Mouse (Mus musculus) heart, embryonic 12.5 days (tissue): Measurements from ENCODE around the gene Shisal2b. TPM values are rescaled to one million over a fixed set of nuclear protein-coding genes. Genes with fewer than 3 reads are reported as not detected.
"Not testable (repeated sequence)": the region's sequence is repeated elsewhere in the genome, so short reads cannot be mapped to it uniquely, and the experiment has no call there.

ENCODE experiments used
- ATAC-seq: fragments of 200-750 bp; cut with Nextera tagmentation; 2 replicates; pipeline ENCODE4 v1.8.0; 2017; ENCODE audit warnings: moderate TSS enrichment, moderate library complexity; ENCODE audit not compliant: insufficient number of reproducible peaks, low FRiP score
- H3K27ac ChIP-seq: fragments of 300-500 bp; sonication (generic); 2 replicates; pipeline ENCODE4 v1.5.1; 2016; ENCODE audit warnings: mild to moderate bottlenecking, moderate library complexity; ENCODE audit not compliant: poor library complexity, severe bottlenecking
- H3K27me3 ChIP-seq: fragments of 300-500 bp; sonication (generic); replicated peaks from 2 replicates; pipeline ENCODE4 v1.6.1; 2016; ENCODE audit warnings: mild to moderate bottlenecking, moderate library complexity
- H3K36me3 ChIP-seq: fragments of 300-500 bp; sonication (generic); 2 replicates; pipeline ENCODE4 v1.6.1; 2016; ENCODE audit warnings: mild to moderate bottlenecking, moderate library complexity
- H3K4me1 ChIP-seq: fragments of 300-500 bp; sonication (generic); replicated peaks from 2 replicates; pipeline ENCODE4 v1.6.1; 2016; ENCODE audit warnings: mild to moderate bottlenecking
- H3K4me2 ChIP-seq: fragments of 300-500 bp; sonication (generic); 2 replicates; pipeline ENCODE4 v1.6.1; 2016; ENCODE audit warnings: mild to moderate bottlenecking, moderate library complexity
- H3K4me3 ChIP-seq: fragments of 300-500 bp; sonication (generic); 2 replicates; pipeline ENCODE4 v1.5.1; 2016; ENCODE audit warnings: mild to moderate bottlenecking
- H3K9ac ChIP-seq: fragments of 300-500 bp; sonication (generic); 2 replicates; pipeline ENCODE4 v1.6.1; 2016; ENCODE audit warnings: mild to moderate bottlenecking, moderate library complexity
- H3K9me3 ChIP-seq: fragments of 300-500 bp; sonication (generic); replicated peaks from 2 replicates; pipeline ENCODE4 v1.6.1; 2016; ENCODE audit warnings: mild to moderate bottlenecking, moderate library complexity
- WGBS: fragments of 180-500 bp; shearing (Covaris S2); methylation state at CpG from one replicate; pipeline ENCODE4 v1.1.7; 2016; 5-methylcytosine and 5-hydroxymethylcytosine counted together
- polyA plus RNA-seq: library from polyadenylated mRNA; unstranded; fragments of >200 nt; fragmentation: Nextera tagmentation; extraction: Ambion mirVana; gene quantifications from 2 replicates; pipeline ENCODE4 v1.2.1, GENCODE M21; 2016

Shisal2b gene
- polyA plus RNA-seq, result 0.13 TPM in 1 of 2 replicates, not detected in the other

DNA sequence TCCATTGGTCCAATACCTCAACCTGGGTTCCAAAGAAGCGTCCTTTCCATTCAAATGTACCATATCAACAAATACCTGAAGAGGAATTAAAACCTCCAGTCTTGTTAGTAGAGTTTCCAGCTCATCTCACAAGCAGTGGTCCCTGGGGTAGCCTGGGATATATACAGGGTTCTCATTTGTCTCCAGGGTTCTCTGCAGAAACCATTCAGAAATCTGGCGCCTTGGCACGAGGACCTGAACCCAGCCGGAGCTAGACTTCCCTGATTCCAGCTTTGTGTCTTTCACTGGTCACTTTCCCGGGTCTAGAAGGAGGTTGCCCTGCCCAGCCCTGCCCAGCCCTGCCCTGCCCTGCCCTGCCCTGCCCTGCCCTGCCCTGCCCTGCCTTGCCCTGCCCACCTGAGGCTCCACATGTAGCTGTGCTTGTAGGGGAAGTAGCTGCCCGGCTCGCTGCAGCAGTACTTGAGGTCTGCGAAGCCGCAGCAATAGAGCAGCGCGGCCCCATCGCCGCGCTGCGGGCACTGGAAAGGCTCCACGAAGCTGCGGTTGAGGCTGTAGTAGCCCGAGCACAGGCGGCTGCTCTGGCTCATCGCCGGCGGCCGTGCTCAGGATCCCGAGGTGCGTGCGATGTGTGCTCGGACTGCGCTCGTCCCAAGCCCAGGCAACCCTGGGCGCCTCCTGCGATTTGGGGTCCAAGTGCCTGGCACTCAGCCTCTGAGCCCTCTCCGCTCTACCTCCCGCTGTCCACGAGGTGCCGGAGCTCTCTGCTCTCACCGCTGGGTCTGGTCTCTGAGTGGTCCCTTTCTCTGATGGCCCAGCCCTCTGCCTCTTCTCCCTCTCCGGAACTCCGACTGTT is at the start of gene Shisal2b:
Shisal2b (minus strand) TSS at position 767 of the 853 bp plus-strand sequence.
- Histone ChIP-seq H3K4me3 (peak within 1 kb of the TSS; percentile 51), H3K4me1 (no peaks in the 10 kb centered on the region; the same call in 1 of the 2 replicates), H3K36me3 (no peaks in the 10 kb centered on the region), H3K9me3 (no peaks in the 10 kb centered on the region), H3K4me2 (peak within 1 kb of the TSS; percentile 95), H3K27me3 (peaks cover 20% of the 10 kb centered on the region), H3K27ac (no peak within 1 kb of the TSS), H3K9ac (peak within 1 kb of the TSS; percentile 64)
- ATAC-seq, result peak; percentile 51
- 3% methylated on average over 38 of the region's 38 CpGs for WGBS

DNA sequence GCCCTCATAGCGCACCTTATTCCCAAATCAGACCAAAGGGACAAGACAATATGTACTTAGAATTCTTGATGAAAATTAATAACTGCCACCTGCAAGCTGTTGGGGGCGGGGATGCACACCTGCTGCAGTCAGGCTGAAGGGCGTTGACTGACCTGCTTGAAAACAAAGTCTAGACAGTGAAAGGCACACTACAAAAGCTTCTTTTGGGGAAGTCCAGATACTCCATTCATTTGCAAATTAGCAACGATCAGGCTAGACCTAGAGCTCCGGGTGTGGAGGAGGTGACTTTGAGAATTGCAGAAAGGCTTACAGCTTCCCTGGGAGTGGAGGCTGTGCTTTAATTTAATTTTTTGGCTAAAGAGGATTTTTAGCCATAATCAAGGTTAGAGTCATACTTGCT is 47.9 kb upstream of the Shisal2b start:
- WGBS, result 78% methylated on average over 5 of the region's 5 CpGs
- ATAC-seq, H3K27me3 ChIP-seq, H3K4me3 ChIP-seq, H3K9ac ChIP-seq, H3K9me3 ChIP-seq, H3K4me2 ChIP-seq, H3K27ac ChIP-seq, H3K36me3 ChIP-seq: not testable (repeated sequence)
- H3K4me1 ChIP-seq, result peaks cover 10% of the 10 kb centered on the region

DNA sequence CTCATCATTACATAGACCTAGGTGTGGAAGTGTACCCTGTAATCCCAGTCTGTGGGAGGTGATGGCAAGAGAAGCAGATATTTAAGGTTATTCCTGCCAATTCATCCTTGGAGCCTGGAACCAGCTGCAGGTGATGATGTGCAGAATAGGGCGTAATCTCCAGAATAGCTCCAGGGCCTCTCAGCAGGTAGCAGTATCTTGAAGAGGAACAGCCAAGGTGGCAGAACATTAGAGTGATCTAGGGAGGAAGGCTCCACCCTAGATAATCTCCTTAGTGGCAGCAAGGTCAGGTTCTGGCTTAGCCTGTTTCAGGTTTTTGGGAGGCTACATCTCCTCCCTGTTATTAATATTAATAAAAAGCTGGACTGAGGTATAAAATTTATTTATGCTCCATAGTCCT is 47.3 kb upstream of the Shisal2b start:
- H3K4me3 ChIP-seq, H3K27me3 ChIP-seq, H3K9me3 ChIP-seq, H3K9ac ChIP-seq, H3K4me2 ChIP-seq, H3K36me3 ChIP-seq, ATAC-seq, H3K27ac ChIP-seq: not testable (repeated sequence)
- H3K4me1 ChIP-seq, result peaks cover 10% of the 10 kb centered on the region
- 100% methylated on average over 1 of the region's 1 CpGs for WGBS

DNA sequence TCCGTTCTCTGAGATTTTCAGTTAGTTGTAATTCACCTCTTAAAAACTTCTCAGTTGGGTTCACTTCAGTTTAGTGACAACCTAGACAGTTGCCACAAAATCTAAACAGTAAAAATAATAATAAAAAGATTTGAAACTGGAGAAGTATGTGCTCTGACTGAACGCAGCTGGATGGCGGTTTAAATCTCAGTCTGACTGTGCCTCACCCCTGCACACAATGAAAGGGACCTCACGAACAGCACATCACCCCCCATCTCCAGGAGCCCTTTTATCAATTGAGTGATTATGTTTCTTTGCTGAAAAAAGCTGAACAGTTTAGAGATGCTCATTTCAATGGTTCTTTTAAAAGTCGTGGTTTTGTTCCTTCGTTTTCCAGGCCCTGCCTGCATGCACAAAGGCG is 45.0 kb upstream of the Shisal2b start:
- Histone ChIP-seq H3K36me3 (no peaks in the 10 kb centered on the region), H3K4me1 (peaks cover 10% of the 10 kb centered on the region), H3K27me3 (no peaks in the 10 kb centered on the region), H3K4me3 (no peak overlapping the region), H3K9me3 (no peaks in the 10 kb centered on the region), H3K9ac (no peak overlapping the region), H3K4me2 (no peak overlapping the region), H3K27ac (no peak overlapping the region)
- ATAC-seq, result no peak
- 53% methylated on average over 7 of the region's 7 CpGs for WGBS

DNA sequence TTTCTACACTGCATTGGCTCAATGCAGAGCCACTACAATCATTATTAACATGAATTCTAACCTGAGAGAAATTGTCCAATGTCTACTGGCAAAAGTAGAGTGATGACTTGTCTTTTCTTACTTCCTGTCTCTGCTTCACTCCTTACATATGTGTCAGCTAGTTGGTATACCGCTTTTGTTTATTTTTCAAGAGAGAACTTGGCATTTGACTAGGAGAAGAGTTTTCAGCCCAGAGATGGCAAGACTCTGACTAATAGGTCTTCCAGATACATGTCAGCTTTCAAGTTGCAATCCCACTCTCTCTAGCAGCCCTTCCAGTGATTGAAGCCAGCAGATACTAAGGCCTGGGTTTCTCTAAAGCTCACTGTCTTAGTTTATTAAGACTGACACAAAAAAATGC is 31.1 kb upstream of the Shisal2b start:
- no peaks in the 10 kb centered on the region for H3K4me1 ChIP-seq
- H3K36me3 ChIP-seq, result no peaks in the 10 kb centered on the region
- 63% methylated on average over 1 of the region's 1 CpGs for WGBS
- H3K9ac ChIP-seq, result no peak overlapping the region
- 0 out of 2 replicates have a peak, but pooled peaks cover 3% of the 10 kb centered on the region for H3K9me3 ChIP-seq
- ATAC-seq, result no peak
- no peak overlapping the region for H3K27ac ChIP-seq
- H3K4me3 ChIP-seq, result no peak overlapping the region
- no peaks in the 10 kb centered on the region for H3K27me3 ChIP-seq
- H3K4me2 ChIP-seq, result no peak overlapping the region

DNA sequence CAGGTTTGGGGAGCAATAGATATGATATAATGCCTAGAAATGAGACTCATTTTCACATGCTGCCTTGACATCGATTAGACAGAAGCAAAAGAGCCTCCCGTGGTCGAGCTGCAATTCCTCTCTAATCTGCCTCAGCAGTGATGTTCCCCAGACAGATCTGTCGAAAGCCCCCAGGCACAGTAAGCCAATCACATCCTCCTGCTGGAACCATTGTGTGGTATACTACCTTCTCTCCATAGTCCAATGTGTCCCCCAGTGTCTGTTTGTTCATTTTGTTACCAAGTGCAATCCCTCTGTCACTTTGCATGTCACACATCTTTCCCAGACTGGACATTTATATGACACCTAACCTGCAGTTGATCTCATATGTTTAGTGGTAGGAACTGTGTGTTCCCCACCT is 28.6 kb upstream of the Shisal2b start:
- Histone ChIP-seq H3K4me3 (no peak overlapping the region), H3K27me3 (no peaks in the 10 kb centered on the region), H3K27ac (no peak overlapping the region), H3K36me3 (no peaks in the 10 kb centered on the region), H3K9me3 (no peaks in the 10 kb centered on the region), H3K9ac (no peak overlapping the region), H3K4me2 (no peak overlapping the region), H3K4me1 (no peaks in the 10 kb centered on the region)
- no peak for ATAC-seq
- 24% methylated on average over 4 of the region's 4 CpGs for WGBS

DNA sequence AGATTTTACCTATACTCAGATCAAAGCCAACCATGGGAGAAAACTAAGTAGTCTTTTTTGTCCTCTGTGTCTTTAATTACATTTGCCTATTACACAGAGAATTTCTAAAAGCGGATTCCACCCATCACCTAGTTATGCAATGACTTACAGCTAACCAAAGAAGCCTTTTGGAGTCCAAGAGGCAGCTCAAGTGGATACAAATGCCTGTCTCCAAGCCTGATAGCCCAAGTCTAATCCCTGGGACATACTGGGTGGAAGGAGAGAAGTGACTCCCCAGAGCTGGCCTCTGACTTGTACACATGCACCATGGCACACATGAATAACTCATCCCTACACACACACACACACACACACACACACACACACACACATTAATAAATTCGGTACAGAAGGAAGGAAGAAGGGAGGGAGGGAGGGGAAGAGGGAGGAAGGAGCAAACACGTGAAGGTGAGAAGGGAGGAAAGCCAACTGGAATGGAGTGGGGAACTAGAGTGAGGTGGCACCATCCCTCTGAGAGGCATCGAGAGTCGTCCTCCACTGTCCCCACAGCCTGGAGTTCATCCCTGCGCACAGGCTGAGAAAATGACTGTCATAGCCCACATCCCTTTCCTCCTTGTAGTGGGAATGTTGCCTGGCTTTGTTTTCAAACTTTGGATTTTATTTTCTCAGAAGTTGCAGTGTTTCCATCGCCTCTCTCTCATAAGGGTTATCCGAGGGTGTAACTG is 22.8 kb upstream of the Shisal2b start:
- 61% methylated on average over 8 of the region's 8 CpGs for WGBS
- Histone ChIP-seq H3K9me3 (no peaks in the 10 kb centered on the region), H3K27ac (no peak overlapping the region), H3K36me3 (no peaks in the 10 kb centered on the region), H3K4me2 (no peak overlapping the region), H3K9ac (no peak overlapping the region), H3K4me3 (no peak overlapping the region), H3K4me1 (no peaks in the 10 kb centered on the region), H3K27me3 (no peaks in the 10 kb centered on the region)
- ATAC-seq, result no peak

DNA sequence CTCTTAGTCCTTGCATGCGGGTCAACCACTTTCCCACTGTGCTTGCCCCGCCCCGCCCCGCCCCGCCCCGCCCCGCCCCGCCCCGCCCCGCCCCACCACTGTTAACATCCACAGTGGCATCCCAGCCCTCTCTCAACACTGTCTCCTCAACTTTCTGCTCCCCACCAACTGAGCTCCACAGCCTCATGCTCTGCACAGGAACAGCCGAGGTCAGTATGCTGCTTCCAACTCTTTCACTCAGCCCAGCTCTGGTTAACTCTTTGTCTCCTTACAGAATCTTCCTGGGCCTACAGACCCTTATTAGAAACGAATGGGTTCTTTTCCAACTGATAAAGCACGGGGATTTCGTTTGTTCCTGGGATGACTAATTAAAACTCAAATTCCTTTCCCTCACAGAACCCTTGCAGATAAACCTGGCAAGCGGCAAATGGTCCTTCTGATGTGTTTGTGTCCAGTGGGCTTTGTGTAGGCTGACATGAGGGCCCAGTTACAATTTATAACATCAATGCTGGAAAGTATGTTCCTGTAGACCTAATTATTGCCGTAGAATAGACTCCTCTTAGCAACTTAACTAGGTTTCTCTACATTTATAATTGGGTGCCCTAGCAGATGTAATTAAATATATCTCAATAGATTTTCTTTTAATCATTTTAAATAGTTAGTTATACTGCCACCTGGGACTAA is 20.0 kb upstream of the Shisal2b start:
- 26% methylated on average over 8 of the region's 16 CpGs for WGBS
- ATAC-seq, result no peak
- Histone ChIP-seq H3K27ac (no peak overlapping the region), H3K9me3 (no peaks in the 10 kb centered on the region), H3K4me3 (no peak overlapping the region), H3K27me3 (no peaks in the 10 kb centered on the region), H3K4me2 (peak overlapping the region; percentile 12; the same call in 1 of the 2 replicates), H3K36me3 (no peaks in the 10 kb centered on the region), H3K9ac (no peak overlapping the region), H3K4me1 (no peaks in the 10 kb centered on the region)

DNA sequence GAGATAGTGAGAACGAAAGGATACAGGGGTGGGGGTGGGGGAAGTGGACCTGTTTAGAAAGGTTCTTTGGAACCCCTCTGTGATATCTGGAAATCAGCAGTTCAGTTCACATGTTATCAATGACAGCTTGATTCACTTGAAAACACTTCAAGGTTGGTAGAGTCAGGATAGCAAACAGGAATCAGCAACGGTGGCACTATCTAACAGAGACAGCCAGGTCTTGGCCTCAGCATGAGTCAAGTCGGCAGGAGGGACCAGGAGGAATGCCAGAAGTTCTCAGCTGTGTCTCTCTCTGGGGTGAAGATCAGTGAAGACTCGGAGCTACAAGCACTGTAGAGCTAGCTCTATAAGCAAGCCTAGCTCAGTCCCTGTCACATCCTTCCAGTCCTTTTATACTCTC is 14.8 kb upstream of the Shisal2b start:
- Histone ChIP-seq H3K27me3 (no peaks in the 10 kb centered on the region), H3K9ac (no peak overlapping the region), H3K27ac (no peak overlapping the region), H3K9me3 (no peaks in the 10 kb centered on the region), H3K4me1 (no peaks in the 10 kb centered on the region), H3K4me2 (no peak overlapping the region), H3K4me3 (no peak overlapping the region), H3K36me3 (no peaks in the 10 kb centered on the region)
- WGBS, result 25% methylated on average over 4 of the region's 4 CpGs
- no peak for ATAC-seq

DNA sequence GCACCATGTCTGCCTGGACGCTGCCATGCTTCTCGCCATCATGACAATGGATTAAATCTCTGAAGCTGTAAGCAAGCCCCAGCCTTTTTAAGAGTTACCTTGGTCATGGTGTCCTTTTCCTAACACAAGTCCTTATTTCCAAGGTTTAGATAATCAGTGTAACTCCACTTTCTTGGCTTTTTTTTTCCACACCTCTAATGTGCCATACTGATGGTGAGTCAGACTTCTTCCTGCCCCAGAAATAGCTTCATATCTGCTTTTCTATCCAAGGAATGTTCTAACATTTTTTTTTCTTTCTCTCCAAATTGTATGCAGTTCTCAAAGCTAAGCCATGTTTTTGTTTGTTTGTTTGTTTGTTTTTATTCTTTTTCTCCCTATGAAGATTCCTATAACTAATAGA is 6.2 kb upstream of the Shisal2b start:
- no peak overlapping the region for H3K9ac ChIP-seq
- H3K36me3 ChIP-seq, result no peaks in the 10 kb centered on the region
- H3K27me3 ChIP-seq, result no peaks in the 10 kb centered on the region
- ATAC-seq, result no peak
- H3K4me1 ChIP-seq, result no peaks in the 10 kb centered on the region
- H3K4me3 ChIP-seq, result no peak overlapping the region
- no peaks in the 10 kb centered on the region for H3K9me3 ChIP-seq
- H3K4me2 ChIP-seq, result no peak overlapping the region
- WGBS, result 83% methylated on average over 2 of the region's 2 CpGs
- no peak overlapping the region for H3K27ac ChIP-seq

DNA sequence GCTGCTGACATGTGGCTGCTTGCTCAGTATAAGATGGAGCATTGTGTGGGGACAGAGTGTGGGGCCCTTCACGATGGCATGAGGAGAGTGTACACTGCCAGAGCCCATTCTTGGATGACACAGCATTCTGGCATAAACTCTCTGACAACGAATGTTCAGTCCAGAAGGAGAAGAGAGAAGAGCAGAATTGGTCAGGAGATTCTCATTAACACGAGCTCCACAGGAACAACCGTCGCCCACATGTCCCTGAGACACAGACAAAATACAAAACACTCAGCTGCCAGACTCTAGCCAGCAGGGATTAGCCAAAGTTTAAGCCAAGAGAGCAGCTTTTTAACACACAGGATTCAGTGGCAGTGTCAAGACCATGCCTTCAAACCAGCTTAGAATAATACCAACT is 3.0 kb upstream of the Shisal2b start:
- 78% methylated on average over 5 of the region's 5 CpGs for WGBS
- no peak for ATAC-seq
- no peaks in the 10 kb centered on the region for H3K36me3 ChIP-seq
- H3K27ac ChIP-seq, result no peak overlapping the region
- no peaks in the 10 kb centered on the region; the same call in 1 of the 2 replicates for H3K4me1 ChIP-seq
- H3K9me3 ChIP-seq, result no peaks in the 10 kb centered on the region
- H3K4me2 ChIP-seq, result no peak overlapping the region
- no peak overlapping the region for H3K9ac ChIP-seq
- no peak overlapping the region for H3K4me3 ChIP-seq
- peaks cover 15% of the 10 kb centered on the region for H3K27me3 ChIP-seq
